Mouse (Mus musculus): ENCODE data around the gene Ctbp2.

DNA sequence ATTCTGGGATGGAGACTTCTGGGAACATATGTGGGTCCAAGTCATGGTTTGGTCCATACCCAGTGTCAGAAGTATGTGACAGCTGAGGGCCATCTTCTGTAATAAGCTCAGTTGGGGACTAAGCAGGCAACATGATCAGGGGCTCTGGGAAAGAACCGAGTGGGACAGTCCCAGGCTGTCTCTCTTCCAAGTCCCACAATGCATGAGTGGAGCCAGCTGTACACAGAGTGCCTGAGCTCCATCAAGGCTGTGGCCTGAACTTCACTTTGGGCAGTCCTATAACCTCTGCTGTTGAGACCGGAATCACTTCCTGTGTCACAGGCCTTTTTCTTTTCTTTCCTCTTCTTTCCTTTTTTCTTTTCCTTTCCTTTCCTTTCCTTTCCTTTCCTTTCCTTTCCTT lies 43.7 kb upstream of the Ctbp2 start:
- TF ChIP-seq TAL1 (conservative IDR thresholded peaks at IDR 0.05; ENCODE audit: low read depth, low read length) (no peak), CTCF (IDR thresholded peaks at IDR 0.05; ENCODE audit: low read depth, low read length) (no peak), GATA1 (IDR thresholded peaks at IDR 0.05; ENCODE audit: borderline replicate concordance, low read length) (no peak)

Measured in G1E (cell line).